8 mouse cellular contexts compared by ENCODE assay signal in genomic region chr13:48027775-48028489, GRCm38 (mm10).
DNase-seq lines count a peak whose midpoint lies in the region; ATAC-seq and TF ChIP-seq lines count a peak whose summit lies in the region.

No protein-coding gene starts in this region.

- no peak overlapping the region for H3K4me3 ChIP-seq in heart, embryonic 12.5 days
- H3K4me3 ChIP-seq in forebrain, postnatal 0 days (ENCODE audit: low read depth, low read length) = no peak overlapping the region

- H3K4me2 ChIP-seq in heart, embryonic 12.5 days = no peak overlapping the region
- H3K4me2 ChIP-seq in forebrain, postnatal 0 days (ENCODE audit: low read depth) = 0 out of 2 replicates have a peak overlapping the region, but pooled peaks have one; percentile 5

- H3K27me3 ChIP-seq in heart, embryonic 12.5 days (replicated peaks) = no peaks in the 10 kb centered on the region
- H3K27me3 ChIP-seq in forebrain, postnatal 0 days (ENCODE audit: insufficient read depth, low read length) = peaks cover 3% of the 10 kb centered on the region; the same call in 1 of the 2 replicates

- H3K4me1 ChIP-seq in heart, embryonic 12.5 days (replicated peaks) = peaks cover 5% of the 10 kb centered on the region; the same call in 1 of the 2 replicates
- no peaks in the 10 kb centered on the region; the same call in 1 of the 2 replicates for H3K4me1 ChIP-seq in forebrain, postnatal 0 days (ENCODE audit: insufficient read depth)

- no peak for TF ChIP-seq CTCF in forebrain, postnatal 0 days (IDR thresholded peaks at IDR 0.05; ENCODE audit: low read depth)

- H3K9ac ChIP-seq in heart, embryonic 12.5 days = no peak overlapping the region
- H3K9ac ChIP-seq in forebrain, postnatal 0 days = no peak overlapping the region

- no peak overlapping the region for H3K27ac ChIP-seq in heart, embryonic 12.5 days (ENCODE audit: poor library complexity, severe bottlenecking)
- no peak overlapping the region for H3K27ac ChIP-seq in forebrain, postnatal 0 days (ENCODE audit: low read depth, low read length)

- no peaks in the 10 kb centered on the region for H3K36me3 ChIP-seq in heart, embryonic 12.5 days
- H3K36me3 ChIP-seq in forebrain, postnatal 0 days (ENCODE audit: insufficient read depth) = no peaks in the 10 kb centered on the region

- H3K9me3 ChIP-seq in heart, embryonic 12.5 days (replicated peaks) = no peaks in the 10 kb centered on the region
- H3K9me3 ChIP-seq in forebrain, postnatal 0 days (ENCODE audit: low read length) = no peaks in the 10 kb centered on the region

- ATAC-seq in heart, embryonic 12.5 days (ENCODE audit: insufficient number of reproducible peaks, low FRiP score) = no peak
- ATAC-seq in forebrain, postnatal 0 days = peak; percentile 32; the same call in 1 of the 2 replicates

- 39% methylated on average over 7 of the region's 7 CpGs for WGBS in heart, embryonic 12.5 days
- 20% methylated on average over 7 of the region's 7 CpGs for WGBS in forebrain, postnatal 0 days

- peak; percentile 94 for DNase-seq in heart, adult 11 months
- DNase-seq in adrenal gland, postnatal 25 days = peak; percentile 47
- DNase-seq in forebrain, postnatal 0 days = peak; percentile 86
- DNase-seq in kidney, adult 8-10 months = peak; percentile 7 to 22
- DNase-seq in lung, adult 18-20 months = peak; percentile 38 to 46
- DNase-seq in right cerebral cortex, postnatal 4 days = peak; percentile 66
- no peak for DNase-seq in thymus, postnatal 25 days
